Mouse (Mus musculus) kidney, postnatal 4 days (tissue): ENCODE results near the gene Sys1.

Source experiments
- DNase-seq, 2 experiments: peaks; one replicate each; pipeline ENCODE4 v3.0.0; 2021; ENCODE audit warnings: mixed read lengths in 2 of 2

Gene Sys1

GRCm38 (mm10) chr2:164504919-164505318 lies 48.2 kb downstream of the Sys1 start:
- DNase-seq = no peak

GRCm38 (mm10) chr2:164505619-164506347 lies 49.0 kb downstream of the Sys1 start:
- DNase-seq = no peak

GRCm38 (mm10) chr2:164507811-164508210 lies 51.0 kb downstream of the Sys1 start:
- DNase-seq = no peak

- peak; percentile 34 to 58 for DNase-seq
These were observed 53.9 kb downstream of the Sys1 start for GRCm38 (mm10) chr2:164510621-164511190.

- DNase-seq = no peak
These were observed 55.6 kb downstream of the Sys1 start for GRCm38 (mm10) chr2:164512121-164512909.

- DNase-seq = peak in 1 of 2 experiments; percentile 43
These were observed 56.6 kb downstream of the Sys1 start for GRCm38 (mm10) chr2:164513389-164513788.

GRCm38 (mm10) chr2:164514916-164515315 lies 58.2 kb downstream of the Sys1 start:
- DNase-seq = no peak

- no peak for DNase-seq
These were observed 59.1 kb downstream of the Sys1 start for GRCm38 (mm10) chr2:164515897-164516296.

- no peak for DNase-seq
These were observed 59.8 kb downstream of the Sys1 start for GRCm38 (mm10) chr2:164516592-164516991.

- DNase-seq = peak; percentile 63 to 66
These were observed 60.9 kb downstream of the Sys1 start for GRCm38 (mm10) chr2:164517485-164518221.

GRCm38 (mm10) chr2:164518266-164519170 lies 61.8 kb downstream of the Sys1 start:
- DNase-seq = peak in 1 of 2 experiments; percentile 39

- DNase-seq = no peak
These were observed 62.4 kb downstream of the Sys1 start for GRCm38 (mm10) chr2:164519171-164519526.

- peak; percentile 64 to 77 for DNase-seq
These were observed 64.0 kb downstream of the Sys1 start for GRCm38 (mm10) chr2:164520782-164521181.

- no peak for DNase-seq
These were observed 65.1 kb downstream of the Sys1 start for GRCm38 (mm10) chr2:164521841-164522240.

GRCm38 (mm10) chr2:164522280-164522679 lies 65.5 kb downstream of the Sys1 start:
- no peak for DNase-seq

GRCm38 (mm10) chr2:164523301-164523773 lies 66.6 kb downstream of the Sys1 start:
- DNase-seq = no peak

- DNase-seq = no peak
These were observed 71.8 kb downstream of the Sys1 start for GRCm38 (mm10) chr2:164528557-164528956.
